Mouse (Mus musculus) splenic B cell, adult 2 months (primary cell): Measurements from ENCODE around the gene Pdzd2.

ENCODE experiments used
- DNase-seq: peaks from one replicate; pipeline ENCODE4 v3.0.0-alpha.2; 2011; ENCODE audit warnings: low read depth, low spot score
- H3K27me3 ChIP-seq: 2 replicates; pipeline ENCODE4 v1.6.1; 2012; ENCODE audit warnings: mild to moderate bottlenecking, low read length, moderate library complexity, mixed read lengths; ENCODE audit not compliant: control insufficient read depth, poor library complexity, insufficient read depth, severe bottlenecking
- H3K36me3 ChIP-seq: 2 replicates; pipeline ENCODE4 v1.6.1; 2012; ENCODE audit warnings: mild to moderate bottlenecking, low read length, moderate library complexity, mixed read lengths; ENCODE audit not compliant: control insufficient read depth, poor library complexity, insufficient read depth, severe bottlenecking

The Pdzd2 gene

GRCm38 (mm10) chr15:12577715-12578114, 162.0 kb downstream of the Pdzd2 start:
- no peak for DNase-seq
- no peaks in the 10 kb centered on the region for H3K36me3 ChIP-seq
- H3K27me3 ChIP-seq: no peaks in the 10 kb centered on the region

GRCm38 (mm10) chr15:12577054-12577696, 162.5 kb downstream of the Pdzd2 start:
- peak; percentile 37 for DNase-seq
- Histone ChIP-seq H3K27me3 (no peaks in the 10 kb centered on the region), H3K36me3 (no peaks in the 10 kb centered on the region)

- H3K36me3 ChIP-seq: no peaks in the 10 kb centered on the region
- no peak for DNase-seq
- no peaks in the 10 kb centered on the region for H3K27me3 ChIP-seq
These were observed 166.1 kb downstream of the Pdzd2 start for GRCm38 (mm10) chr15:12573621-12574020.

- Histone ChIP-seq H3K36me3 (no peaks in the 10 kb centered on the region), H3K27me3 (no peaks in the 10 kb centered on the region)
- no peak for DNase-seq
These were observed 168.6 kb downstream of the Pdzd2 start for GRCm38 (mm10) chr15:12571168-12571567.

GRCm38 (mm10) chr15:12566637-12567440, 172.9 kb downstream of the Pdzd2 start:
- no peaks in the 10 kb centered on the region for H3K36me3 ChIP-seq
- no peaks in the 10 kb centered on the region for H3K27me3 ChIP-seq
- DNase-seq: no peak

GRCm38 (mm10) chr15:12565281-12565680, 174.4 kb downstream of the Pdzd2 start:
- H3K27me3 ChIP-seq: no peaks in the 10 kb centered on the region
- peak; percentile 7 for DNase-seq

GRCm38 (mm10) chr15:12560505-12560904, 179.2 kb downstream of the Pdzd2 start:
- no peak for DNase-seq
- Histone ChIP-seq H3K27me3 (no peaks in the 10 kb centered on the region), H3K36me3 (no peaks in the 10 kb centered on the region)

More at GRCm38 (mm10) chr15:12565281-12565680, 174.4 kb downstream of the Pdzd2 start:
- H3K36me3 ChIP-seq: no peaks in the 10 kb centered on the region

- Histone ChIP-seq H3K36me3 (no peaks in the 10 kb centered on the region), H3K27me3 (no peaks in the 10 kb centered on the region)
- no peak for DNase-seq
These were observed 181.9 kb downstream of the Pdzd2 start for GRCm38 (mm10) chr15:12557663-12558436.

- no peak for DNase-seq
- no peaks in the 10 kb centered on the region for H3K36me3 ChIP-seq
- H3K27me3 ChIP-seq: no peaks in the 10 kb centered on the region
These were observed 186.5 kb downstream of the Pdzd2 start for GRCm38 (mm10) chr15:12553211-12553610.

GRCm38 (mm10) chr15:12550919-12551318, 188.8 kb downstream of the Pdzd2 start:
- no peak for DNase-seq
- H3K36me3 ChIP-seq: no peaks in the 10 kb centered on the region
- no peaks in the 10 kb centered on the region for H3K27me3 ChIP-seq

- Histone ChIP-seq H3K36me3 (no peaks in the 10 kb centered on the region), H3K27me3 (no peaks in the 10 kb centered on the region)
- no peak for DNase-seq
These were observed 189.3 kb downstream of the Pdzd2 start for GRCm38 (mm10) chr15:12550376-12550775.

GRCm38 (mm10) chr15:12549919-12550305, 189.8 kb downstream of the Pdzd2 start:
- H3K36me3 ChIP-seq: no peaks in the 10 kb centered on the region
- no peaks in the 10 kb centered on the region for H3K27me3 ChIP-seq
- no peak for DNase-seq

GRCm38 (mm10) chr15:12549271-12549918, 190.3 kb downstream of the Pdzd2 start:
- no peaks in the 10 kb centered on the region for H3K36me3 ChIP-seq
- H3K27me3 ChIP-seq: no peaks in the 10 kb centered on the region
- no peak for DNase-seq

- DNase-seq: no peak
- Histone ChIP-seq H3K36me3 (no peaks in the 10 kb centered on the region), H3K27me3 (no peaks in the 10 kb centered on the region)
These were observed 191.0 kb downstream of the Pdzd2 start for GRCm38 (mm10) chr15:12548696-12549095.
